Mouse (Mus musculus) adrenal gland, adult 8-10 months (tissue): ENCODE measurements around the gene Csf1. TPM values are rescaled to one million over a fixed set of nuclear protein-coding genes. Genes with fewer than 3 reads are reported as not detected.
A peak's percentile ranks its signal among the peaks of the same experiment; 100 is the strongest.

Experiments
- DNase-seq: peaks from one replicate; pipeline ENCODE4 v3.0.0; 2022
- total RNA-seq, 4 experiments: library from RNA; stranded (reverse); gene quantifications; 2 replicates each; pipeline ENCODE4 v1.2.4; 2022

The Csf1 gene
- total RNA-seq, 4 experiments from 2014 or later, result 14.8 to 29.7 (median 23.0) TPM

GRCm38 (mm10) chr3:107701767-107702394 lies 58.4 kb downstream of the Csf1 start:
- DNase-seq, result no peak

GRCm38 (mm10) chr3:107700625-107701024 lies 59.6 kb downstream of the Csf1 start:
- no peak for DNase-seq

GRCm38 (mm10) chr3:107696910-107697309 lies 63.4 kb downstream of the Csf1 start:
- DNase-seq, result no peak

GRCm38 (mm10) chr3:107695948-107696881 lies 64.1 kb downstream of the Csf1 start, which contains the start of gene Ahcyl1:
TSS of gene Ahcyl1 (minus strand) at chr3:107696560.
- DNase-seq, result peak; percentile 99

- no peak for DNase-seq
Measured at GRCm38 (mm10) chr3:107695219-107695947, 64.9 kb downstream of the Csf1 start.

GRCm38 (mm10) chr3:107694256-107694900 lies 65.9 kb downstream of the Csf1 start:
- no peak for DNase-seq

Other genes starting within 250 kb of the Csf1 start
- gene Slc6a17, start 242.5 kb downstream of the Csf1 start, total RNA-seq, result 10 to 100 TPM in 2 of 4 experiments, 1 to 10 TPM in 2; 8.9 to 20.2 (median 13.4) TPM
- not detected for gene Ubl4b, start 205.4 kb downstream of the Csf1 start, total RNA-seq
- not detected for gene Alx3, start 165.4 kb downstream of the Csf1 start, total RNA-seq
- gene Gm10961, start 129.1 kb downstream of the Csf1 start, total RNA-seq, result not detected
- gene Strip1, start 128.8 kb downstream of the Csf1 start, total RNA-seq, result 10 to 100 TPM; 30.1 to 40.2 (median 36.0) TPM
- 100 to 1,000 TPM; 213 to 241 (median 234) TPM for gene Ahcyl1, start 63.9 kb downstream of the Csf1 start, total RNA-seq
- not detected for gene Eps8l3, start 116.8 kb upstream of the Csf1 start, total RNA-seq
- 10 to 100 TPM; 28.1 to 51.7 (median 37.1) TPM for gene Gstm5, start 135.4 kb upstream of the Csf1 start, total RNA-seq
- gene Gstm7, start 171.3 kb upstream of the Csf1 start, total RNA-seq, result 100 to 1,000 TPM; 135 to 182 (median 168) TPM
- gene Gstm6, start 183.3 kb upstream of the Csf1 start, total RNA-seq, result 10 to 100 TPM in 1 of 4 experiments, 1 to 10 TPM in 3; 5.9 to 10.0 (median 6.9) TPM
- gene Gstm3, start 208.8 kb upstream of the Csf1 start, total RNA-seq, result under 1 TPM in 2 of 4 experiments, not detected in 2; 0.20 to 0.30 TPM
- 100 to 1,000 TPM; 164 to 337 (median 241) TPM for gene Gstm2, start 226.0 kb upstream of the Csf1 start, total RNA-seq